Mouse (Mus musculus): ENCODE measurements around the gene Hist1h4a.

The Hist1h4a gene

DNA sequence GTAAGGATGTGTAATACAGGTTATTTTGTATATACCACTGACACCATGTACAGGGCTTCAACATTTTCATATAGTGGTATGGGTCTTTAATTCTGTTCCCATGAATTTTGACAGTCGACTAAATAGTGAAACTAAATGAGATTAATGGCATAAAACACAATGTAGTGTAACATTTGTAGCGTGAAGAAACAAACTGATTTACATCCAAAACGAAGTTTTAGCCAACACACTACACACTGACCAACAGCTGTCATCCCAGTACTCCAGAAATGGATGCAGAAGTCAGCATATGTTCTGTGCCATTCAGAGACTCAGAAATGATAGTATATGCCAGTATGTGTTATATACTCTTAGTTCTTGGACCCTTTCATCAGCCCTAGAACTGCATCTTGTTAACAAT, 3.1 kb downstream of the Hist1h4a start:
- no peak for DNase-seq

DNA sequence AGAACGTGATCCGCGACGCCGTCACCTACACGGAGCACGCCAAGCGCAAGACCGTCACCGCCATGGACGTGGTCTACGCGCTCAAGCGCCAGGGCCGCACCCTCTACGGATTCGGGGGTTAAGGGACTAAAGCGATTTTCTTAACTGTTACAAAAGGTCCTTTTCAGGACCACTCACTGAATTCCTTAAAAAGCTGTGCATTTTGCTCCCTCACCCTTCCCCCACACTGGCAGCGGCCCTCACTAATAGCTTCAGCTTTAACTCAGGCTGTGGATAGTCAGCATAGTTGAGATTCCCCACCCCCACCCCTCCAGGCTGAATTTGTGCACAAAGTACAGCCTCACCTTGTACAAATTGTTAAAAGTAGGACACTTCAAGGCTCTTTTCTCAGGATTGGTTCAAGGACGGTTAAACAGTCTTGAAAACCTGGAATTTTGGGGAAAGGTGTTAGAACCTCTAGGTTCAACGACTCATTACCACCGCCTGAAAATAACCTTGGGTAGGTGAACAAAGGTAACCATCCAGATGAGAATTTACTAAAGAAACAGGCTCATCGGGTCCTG, 3.7 kb downstream of the Hist1h4a start:
- DNase-seq: no peak

DNA sequence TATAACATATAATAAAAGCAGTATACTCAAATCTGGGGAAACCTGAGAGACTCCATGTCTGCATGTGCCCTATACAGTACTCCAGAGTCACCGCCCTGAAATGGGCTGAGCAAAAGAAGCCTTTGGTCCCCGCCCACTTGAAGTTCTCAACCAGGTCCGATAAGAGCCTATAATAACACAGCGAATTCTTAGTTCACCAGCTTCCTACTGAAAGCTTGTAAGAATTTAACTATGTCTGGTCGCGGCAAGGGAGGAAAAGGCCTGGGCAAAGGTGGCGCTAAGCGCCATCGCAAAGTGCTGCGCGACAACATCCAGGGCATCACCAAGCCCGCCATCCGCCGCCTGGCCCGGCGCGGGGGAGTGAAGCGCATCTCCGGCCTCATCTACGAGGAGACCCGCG, 4.2 kb downstream of the Hist1h4a start, which contains the start of gene Hist1h4b:
Hist1h4b (plus strand) TSS at position 224 of the 400 bp plus-strand sequence.
- peak; percentile 71 for DNase-seq

GRCm38 (mm10) chr13:23755000-23755399, 6.0 kb downstream of the Hist1h4a start:
- no peak for DNase-seq

- DNase-seq: no peak
These were observed 7.5 kb downstream of the Hist1h4a start for GRCm38 (mm10) chr13:23753314-23754078.

GRCm38 (mm10) chr13:23752742-23753172, 8.3 kb downstream of the Hist1h4a start:
- DNase-seq: no peak

GRCm38 (mm10) chr13:23752067-23752741, 8.8 kb downstream of the Hist1h4a start, which contains the start of gene Hist1h3b:
TSS of gene Hist1h3b (plus strand) at chr13:23752267.
- peak; percentile 97 for DNase-seq

DNA sequence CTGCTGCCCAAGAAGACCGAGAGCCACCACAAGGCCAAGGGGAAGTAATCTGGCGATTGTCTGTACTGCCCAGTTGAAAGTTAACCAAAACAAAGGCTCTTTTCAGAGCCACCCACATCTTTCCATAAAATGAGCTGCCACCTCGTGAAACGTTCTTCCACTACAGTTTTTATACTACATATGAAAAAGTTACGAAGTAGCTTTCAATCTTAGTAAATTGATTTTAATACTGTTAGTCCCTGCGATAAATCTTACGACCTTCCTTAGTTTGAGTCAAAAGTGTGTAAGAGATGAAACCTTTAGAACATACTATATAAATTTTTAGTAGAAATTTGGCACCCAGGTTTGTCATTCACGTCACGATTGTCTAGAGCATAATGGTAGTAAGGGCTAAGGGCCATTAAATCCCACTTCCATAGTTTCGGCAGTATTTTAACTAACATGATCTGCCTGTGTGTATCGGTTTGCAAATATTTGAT, 9.5 kb downstream of the Hist1h4a start:
- DNase-seq: no peak

DNA sequence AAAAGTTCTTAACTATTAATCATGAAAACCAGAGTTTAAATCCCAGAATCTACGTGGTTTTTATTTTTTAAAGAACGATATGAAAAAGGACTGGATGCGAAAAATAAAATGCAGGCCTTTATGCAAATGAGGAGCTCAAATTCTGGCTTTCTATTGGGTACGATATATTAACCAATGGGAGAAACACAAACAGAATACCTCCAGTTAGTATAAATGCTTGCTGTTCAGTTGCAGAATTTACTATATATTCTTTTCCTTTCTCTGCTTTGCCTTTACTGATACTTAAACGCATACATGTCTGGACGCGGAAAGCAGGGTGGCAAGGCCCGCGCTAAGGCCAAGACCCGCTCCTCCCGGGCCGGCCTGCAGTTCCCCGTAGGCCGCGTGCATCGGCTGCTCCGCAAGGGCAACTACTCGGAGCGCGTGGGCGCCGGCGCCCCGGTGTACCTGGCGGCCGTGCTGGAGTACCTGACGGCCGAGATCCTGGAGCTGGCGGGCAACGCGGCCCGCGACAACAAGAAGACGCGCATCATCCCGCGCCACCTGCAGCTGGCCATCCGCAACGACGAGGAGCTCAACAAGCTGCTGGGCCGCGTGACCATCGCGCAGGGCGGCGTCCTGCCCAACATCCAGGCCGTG, 10.1 kb downstream of the Hist1h4a start, which contains the start of gene Hist1h2ab:
Hist1h2ab (plus strand) TSS at position 288 of the 639 bp plus-strand sequence.
- peak; percentile 29 for DNase-seq

GRCm38 (mm10) chr13:23749563-23750121, 11.4 kb downstream of the Hist1h4a start:
- DNase-seq: no peak

DNA sequence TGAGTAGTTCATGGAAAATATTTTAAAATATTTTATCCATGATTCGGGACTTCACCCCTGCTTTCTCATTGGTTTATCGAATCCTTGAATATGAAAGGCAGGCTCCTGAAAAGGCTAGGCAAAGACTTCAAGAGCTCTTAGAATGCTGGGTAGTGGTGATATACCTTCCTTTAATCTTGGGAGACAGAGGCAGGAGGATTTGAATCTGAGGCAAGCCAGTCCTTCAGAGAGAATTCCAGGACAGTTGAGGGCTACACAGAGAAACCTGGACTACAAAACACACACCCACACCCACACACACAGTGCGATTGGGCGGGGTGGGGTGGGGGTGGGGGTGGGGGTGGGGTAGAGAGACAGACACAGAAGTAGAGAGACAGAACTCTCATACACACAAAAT, 13.1 kb downstream of the Hist1h4a start:
- no peak for DNase-seq

GRCm38 (mm10) chr13:23747081-23747891, 13.7 kb downstream of the Hist1h4a start:
- no peak for DNase-seq

DNA sequence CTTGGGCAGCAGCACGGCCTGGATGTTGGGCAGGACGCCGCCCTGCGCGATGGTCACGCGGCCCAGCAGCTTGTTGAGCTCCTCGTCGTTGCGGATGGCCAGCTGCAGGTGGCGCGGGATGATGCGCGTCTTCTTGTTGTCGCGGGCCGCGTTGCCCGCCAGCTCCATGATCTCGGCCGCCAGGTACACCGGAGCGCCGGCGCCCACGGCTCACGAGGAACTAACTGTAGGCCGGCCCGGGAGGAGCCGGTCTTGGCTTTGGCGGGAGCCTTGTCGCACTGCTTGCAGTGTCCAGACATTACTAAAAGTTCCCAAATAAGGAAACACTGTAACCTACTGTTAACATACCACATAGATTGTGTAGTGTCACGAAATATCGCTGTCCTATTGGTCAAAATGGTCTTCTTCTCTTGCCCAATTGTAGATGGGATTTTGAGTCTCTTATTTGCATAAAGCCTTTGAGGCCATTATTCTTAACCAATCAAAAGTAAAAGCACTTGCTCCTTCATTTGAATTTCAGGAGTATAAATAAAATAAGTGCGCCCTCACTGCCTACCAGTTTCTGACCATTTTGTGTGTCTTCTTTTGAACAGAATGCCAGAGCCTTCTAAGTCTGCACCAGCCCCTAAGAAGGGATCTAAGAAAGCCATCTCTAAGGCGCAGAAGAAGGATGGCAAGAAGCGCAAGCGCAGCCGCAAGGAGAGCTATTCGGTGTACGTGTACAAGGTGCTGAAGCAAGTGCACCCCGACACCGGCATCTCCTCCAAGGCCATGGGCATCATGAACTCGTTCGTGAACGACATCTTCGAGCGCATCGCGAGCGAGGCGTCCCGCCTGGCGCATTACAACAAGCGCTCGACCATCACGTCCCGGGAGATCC, 14.6 kb downstream of the Hist1h4a start, which contains the start of gene Hist1h2bb:
Hist1h2bb (plus strand) TSS at position 534 of the 880 bp plus-strand sequence.
- DNase-seq: peak; percentile 51

DNA sequence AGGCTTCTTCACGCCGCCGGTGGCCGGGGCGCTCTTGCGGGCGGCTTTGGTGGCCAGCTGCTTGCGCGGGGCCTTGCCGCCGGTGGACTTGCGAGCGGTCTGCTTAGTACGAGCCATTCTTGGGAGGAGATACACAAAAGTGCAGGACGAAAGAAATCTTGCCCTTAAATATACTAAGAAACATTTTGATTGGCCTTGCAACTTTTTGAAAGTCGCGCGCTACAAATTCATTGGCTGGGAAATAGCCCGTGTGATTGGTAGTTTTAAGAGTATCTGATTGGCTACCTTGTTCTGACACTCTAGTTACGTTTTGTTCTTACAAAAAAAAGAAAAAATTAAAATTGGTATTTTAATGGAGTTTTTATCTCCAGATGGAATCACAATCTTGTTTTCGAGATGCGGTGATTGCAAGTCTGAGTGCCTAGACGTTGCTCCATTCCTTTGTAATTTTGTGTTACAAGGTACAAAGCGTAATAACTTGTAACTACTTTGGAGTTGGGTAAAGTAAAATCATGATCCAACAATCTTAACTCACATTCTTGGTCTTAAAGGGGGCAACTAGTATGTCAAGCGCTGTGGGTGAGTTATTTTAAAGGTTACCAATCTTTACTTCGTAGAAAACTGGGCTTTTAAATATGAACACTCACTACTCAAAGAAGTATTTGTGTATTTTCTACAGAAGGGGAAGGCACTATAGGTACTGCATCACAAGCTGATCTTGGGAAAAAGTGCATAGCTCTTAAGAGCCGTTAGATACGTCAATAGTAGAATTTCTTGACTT, 15.5 kb downstream of the Hist1h4a start, which contains the start of gene Hist1h3c:
Hist1h3c (minus strand) TSS at position 222 of the 781 bp plus-strand sequence.
- DNase-seq: peak; percentile 87

DNA sequence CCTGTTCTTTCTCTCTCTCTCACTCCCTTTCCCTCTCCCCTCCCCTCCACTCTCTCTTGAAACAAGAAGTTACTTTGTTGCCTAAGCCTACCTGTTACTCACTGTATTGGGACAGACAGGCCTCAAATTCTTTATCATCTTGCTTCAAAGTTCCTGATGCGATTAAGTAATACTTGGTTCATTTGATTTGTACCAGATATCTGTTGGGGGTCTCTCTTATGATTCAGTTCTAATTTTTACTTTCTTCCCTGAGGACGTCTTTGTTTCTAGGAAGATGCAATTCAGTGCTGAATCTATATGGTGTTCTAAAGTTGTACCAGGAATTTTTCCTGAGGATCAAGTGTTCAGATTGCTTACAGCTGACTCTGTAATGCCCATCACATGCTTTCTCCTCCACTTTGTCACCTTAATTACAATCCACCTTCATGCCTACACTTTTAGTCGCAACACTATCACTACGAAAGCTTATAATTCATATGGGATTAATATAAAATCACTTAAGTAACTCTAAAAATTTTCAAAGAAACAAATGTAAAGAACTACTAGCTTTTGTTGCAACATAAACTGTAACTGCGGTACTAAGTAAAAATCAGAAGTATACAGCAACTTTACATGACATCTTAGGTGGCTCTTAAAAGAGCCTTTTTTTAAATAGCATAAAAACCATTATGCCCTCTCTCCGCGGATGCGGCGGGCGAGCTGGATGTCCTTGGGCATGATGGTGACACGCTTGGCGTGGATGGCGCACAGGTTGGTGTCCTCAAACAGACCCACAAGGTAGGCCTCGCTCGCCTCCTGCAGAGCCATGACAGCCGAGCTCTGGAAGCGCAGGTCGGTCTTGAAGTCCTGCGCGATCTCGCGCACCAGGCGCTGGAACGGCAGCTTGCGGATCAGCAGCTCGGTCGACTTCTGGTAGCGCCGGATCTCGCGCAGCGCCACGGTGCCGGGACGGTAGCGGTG, 16.3 kb downstream of the Hist1h4a start:
- no peak for DNase-seq

- DNase-seq: no peak
These were observed 17.1 kb downstream of the Hist1h4a start for GRCm38 (mm10) chr13:23743963-23744362.

DNA sequence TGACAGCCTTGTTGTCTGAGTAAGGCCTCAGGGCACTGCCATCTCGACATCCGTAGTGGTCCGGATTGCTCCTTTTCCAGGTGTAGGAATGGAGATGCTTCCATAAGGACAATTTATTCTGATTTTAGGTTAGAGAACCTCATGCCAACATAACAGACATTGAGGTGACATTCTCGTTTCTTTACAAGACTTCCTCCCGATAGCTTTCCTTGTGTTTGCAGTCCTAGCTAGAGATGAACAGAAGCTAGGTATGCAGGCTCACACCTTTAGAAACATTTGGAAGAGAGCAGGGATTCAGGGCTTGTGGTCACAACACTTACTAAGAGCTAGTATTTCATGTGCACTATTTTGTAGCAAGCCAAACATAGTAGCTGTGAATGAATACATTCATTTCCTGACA, 17.8 kb downstream of the Hist1h4a start:
- no peak for DNase-seq

- no peak for DNase-seq
These were observed 19.0 kb downstream of the Hist1h4a start for GRCm38 (mm10) chr13:23742007-23742406.

Measured in right cerebral cortex, postnatal 4 days (tissue).